ENCODE assay signal across 8 mouse cellular contexts in the genomic region with DNA sequence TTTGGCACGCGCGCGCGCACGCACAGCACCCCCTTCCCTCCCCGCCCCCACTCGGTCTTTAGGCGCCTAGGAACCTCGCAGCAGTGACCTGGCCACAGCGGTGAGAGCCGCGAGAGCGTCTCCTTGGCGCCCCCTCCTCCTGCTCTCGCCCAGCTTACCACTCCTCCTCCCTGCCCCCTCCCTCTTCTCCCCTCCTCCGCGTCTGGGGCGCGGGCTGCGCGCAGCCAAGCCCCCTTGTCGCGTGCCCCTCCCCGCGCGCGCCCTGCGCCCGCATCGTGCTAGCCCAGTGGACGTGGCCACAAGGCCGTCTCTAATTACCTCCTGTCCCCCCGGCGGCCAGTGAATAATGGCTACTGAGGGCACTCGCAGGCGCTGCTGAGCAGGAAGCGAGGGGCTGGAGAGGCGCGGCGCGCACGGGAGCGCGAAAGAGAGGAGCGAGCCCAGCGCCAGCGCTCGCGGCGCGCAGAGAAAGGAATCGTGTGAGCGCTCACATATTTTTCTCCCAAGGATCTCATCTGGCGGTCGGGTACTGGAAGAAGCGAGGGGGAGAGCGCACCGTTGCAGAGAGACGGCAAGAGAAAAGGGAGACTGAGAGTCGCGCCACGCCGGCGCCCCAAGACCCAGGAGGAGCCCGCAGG. TPM values are rescaled to one million over a fixed set of nuclear protein-coding genes. Genes with fewer than 3 reads are reported as not detected.
DNase-seq lines count a peak whose midpoint lies in the region; ATAC-seq and TF ChIP-seq lines count a peak whose summit lies in the region.

No protein-coding gene starts in this region.

- peak; percentile 58 to 69 for DNase-seq in layer of hippocampus, adult 18-20 months (ENCODE audit: low spot score in 2 of 2)
- no peak for DNase-seq in layer of hippocampus, adult 9-10 months (ENCODE audit: low spot score)
- DNase-seq in embryo, embryonic 11 days, result peak; percentile 95
- DNase-seq in kidney, postnatal 10 days, result peak; percentile 80
- no peak for DNase-seq in liver, embryonic 14.5 days (ENCODE audit: low read depth in 3 of 3, low spot score in 3 of 3)
- peak; percentile 91 for DNase-seq in neural tube, embryonic 10.5 days (ENCODE audit: extremely low spot score, low spot score)
- DNase-seq in thymus, postnatal 0 days (ENCODE audit: low spot score), result peak; percentile 46

- H3K9ac ChIP-seq in liver, embryonic 14.5 days (replicated peaks), result no peak overlapping the region

- WGBS in liver, embryonic 14.5 days (ENCODE audit: insufficient replicate concordance), result under 1% methylated on average over 65 of the region's 66 CpGs

- H3K27me3 ChIP-seq in liver, embryonic 14.5 days (ENCODE audit: control insufficient read depth, insufficient read depth, low read length), result peaks cover 3% of the 10 kb centered on the region

- H3K4me1 ChIP-seq in liver, embryonic 14.5 days (replicated peaks; ENCODE audit: control insufficient read depth in 2 of 2, insufficient read depth in 2 of 2, low read length in 1 of 2), result peaks cover 0 to 22% of the 10 kb centered on the region in 2 experiments; a peak in 3 of 4 replicates

- H3K36me3 ChIP-seq in liver, embryonic 14.5 days (replicated peaks; ENCODE audit: control insufficient read depth, insufficient read depth, low read depth), result no peaks in the 10 kb centered on the region; the same call in 1 of the 2 replicates

- no peaks in the 10 kb centered on the region for H3K9me3 ChIP-seq in liver, embryonic 14.5 days (ENCODE audit: control insufficient read depth, low read length)

- TF ChIP-seq CTCF in liver, embryonic 14.5 days (IDR thresholded peaks at IDR 0.05; ENCODE audit: low read depth), result no peak

- peak overlapping the region; percentile 48 for H3K4me2 ChIP-seq in liver, embryonic 14.5 days (ENCODE audit: low read depth)

- TF ChIP-seq EP300 in liver, embryonic 14.5 days (IDR thresholded peaks at IDR 0.05; ENCODE audit: low read depth), result no peak

- peak; percentile 28; the same call in 1 of the 2 replicates for ATAC-seq in granulocyte monocyte progenitor cell, adult 5-6 weeks (replicated peaks; ENCODE audit: poor library complexity, severe bottlenecking)
- ATAC-seq in liver, embryonic 14.5 days (ENCODE audit: insufficient read depth), result no peak

- no peak overlapping the region for H3K27ac ChIP-seq in liver, embryonic 14.5 days

- H3K4me3 ChIP-seq in liver, embryonic 14.5 days (ENCODE audit: insufficient read depth in 1 of 2, low read depth in 2 of 2, low read length in 2 of 2), result peak overlapping the region; percentile 36 to 53

RNA-seq across cellular contexts. Expression of a gene that starts 35.0 kb away (rescaled TPM):
- 10 to 100 TPM; 76.2 to 80.9 TPM for total RNA-seq in layer of hippocampus, adult 18-20 months (2021)
- total RNA-seq in granulocyte monocyte progenitor cell, adult 5-6 weeks (2014; fragmentation: Nextera tagmentation), result 37.5 and 52.4 TPM in 2 replicates
- 11.0 and 13.3 TPM in 2 replicates for total RNA-seq in granulocyte monocyte progenitor cell, adult 5-6 weeks (2017)
- polyA plus RNA-seq in liver, embryonic 14.5 days (2012; rRNA removed), result 7.2 and 7.8 TPM in 2 replicates
- 4.5 and 5.3 TPM in 2 replicates for polyA plus RNA-seq in liver, embryonic 14.5 days (2014; fragmentation: Nextera tagmentation; extraction: Ambion mirVana)
- 29.0 and 37.0 TPM in 2 replicates for polyA plus RNA-seq in thymus, postnatal 0 days (2015; fragmentation: Nextera tagmentation; extraction: Ambion mirVana)

Comparison
In these comparisons a context has a peak if more than half of its experiments do, and no peak if none do; other contexts are left out.
1. DNase-seq: peak in layer of hippocampus, adult 18-20 months (2 of 2), embryo, embryonic 11 days (single experiment), kidney, postnatal 10 days (single experiment), neural tube, embryonic 10.5 days (single experiment) and thymus, postnatal 0 days (single experiment); none in layer of hippocampus, adult 9-10 months (single experiment) and liver, embryonic 14.5 days (0 of 3).